Mouse (Mus musculus) cerebellum, postnatal 10 days (tissue): ENCODE measurements at regions not wholly inside any gene's neighbourhood (a gene's known extent, or its start where the extent isn't known, plus 50 kb on each side); places are given as distances from the start of the nearest gene placed in this dataset.

ENCODE experiments used
- DNase-seq, 2 experiments: peaks; one replicate each; pipeline ENCODE4 v3.0.0; 2021; ENCODE audit warnings: mixed read lengths in 2 of 2

GRCm38 (mm10) chr17:47983286-47983685 lies 54.8 kb downstream of the 1700122O11Rik start:
- no peak for DNase-seq

GRCm38 (mm10) chr17:47981556-47982027 lies 56.5 kb downstream of the 1700122O11Rik start:
- no peak for DNase-seq

- peak; percentile 38 to 55 for DNase-seq
These were observed 54.8 kb upstream of the Foxp4 start for GRCm38 (mm10) chr17:47979266-47979665.

- DNase-seq: peak; percentile 10 to 17
These were observed 54.1 kb upstream of the Foxp4 start for GRCm38 (mm10) chr17:47978404-47979030.

DNA sequence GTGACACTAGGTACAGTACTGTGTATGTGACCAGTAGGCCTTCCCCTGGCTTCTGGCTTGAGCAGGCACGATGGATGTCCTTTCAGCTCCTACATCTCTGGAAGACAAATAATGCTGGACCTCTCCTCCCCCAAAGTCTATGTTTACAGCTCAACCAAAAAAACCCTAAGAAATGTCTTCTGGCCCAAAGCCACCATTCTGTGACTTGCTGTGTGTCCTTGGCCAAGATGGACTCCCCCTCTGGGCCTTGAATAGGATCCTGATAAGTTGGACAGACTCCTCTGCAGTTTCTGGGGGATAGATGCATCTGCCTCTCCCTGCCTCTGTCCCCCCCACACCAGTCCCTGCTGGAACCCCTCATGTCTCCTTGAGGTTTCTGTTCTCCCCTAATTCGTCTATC lies 53.6 kb upstream of the Foxp4 start:
- DNase-seq: no peak

DNA sequence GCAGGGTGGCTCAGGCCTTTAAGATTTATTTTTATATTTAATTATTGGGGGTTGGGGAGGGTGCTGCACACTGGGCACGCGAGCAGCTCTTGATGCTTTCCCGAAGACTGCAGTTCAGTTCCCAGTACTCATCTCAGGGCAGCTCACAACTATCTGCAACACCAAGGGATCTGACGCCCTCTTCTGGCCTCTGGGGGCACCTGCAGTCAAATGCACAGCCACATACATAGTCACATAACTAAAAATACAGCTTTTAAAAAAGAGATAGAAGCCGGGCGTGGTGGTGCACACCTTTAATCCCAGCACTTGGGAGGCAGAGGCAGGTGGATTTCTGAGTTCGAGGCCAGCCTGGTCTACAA lies 52.5 kb upstream of the Foxp4 start:
- peak in 1 of 2 experiments; percentile 20 for DNase-seq

DNA sequence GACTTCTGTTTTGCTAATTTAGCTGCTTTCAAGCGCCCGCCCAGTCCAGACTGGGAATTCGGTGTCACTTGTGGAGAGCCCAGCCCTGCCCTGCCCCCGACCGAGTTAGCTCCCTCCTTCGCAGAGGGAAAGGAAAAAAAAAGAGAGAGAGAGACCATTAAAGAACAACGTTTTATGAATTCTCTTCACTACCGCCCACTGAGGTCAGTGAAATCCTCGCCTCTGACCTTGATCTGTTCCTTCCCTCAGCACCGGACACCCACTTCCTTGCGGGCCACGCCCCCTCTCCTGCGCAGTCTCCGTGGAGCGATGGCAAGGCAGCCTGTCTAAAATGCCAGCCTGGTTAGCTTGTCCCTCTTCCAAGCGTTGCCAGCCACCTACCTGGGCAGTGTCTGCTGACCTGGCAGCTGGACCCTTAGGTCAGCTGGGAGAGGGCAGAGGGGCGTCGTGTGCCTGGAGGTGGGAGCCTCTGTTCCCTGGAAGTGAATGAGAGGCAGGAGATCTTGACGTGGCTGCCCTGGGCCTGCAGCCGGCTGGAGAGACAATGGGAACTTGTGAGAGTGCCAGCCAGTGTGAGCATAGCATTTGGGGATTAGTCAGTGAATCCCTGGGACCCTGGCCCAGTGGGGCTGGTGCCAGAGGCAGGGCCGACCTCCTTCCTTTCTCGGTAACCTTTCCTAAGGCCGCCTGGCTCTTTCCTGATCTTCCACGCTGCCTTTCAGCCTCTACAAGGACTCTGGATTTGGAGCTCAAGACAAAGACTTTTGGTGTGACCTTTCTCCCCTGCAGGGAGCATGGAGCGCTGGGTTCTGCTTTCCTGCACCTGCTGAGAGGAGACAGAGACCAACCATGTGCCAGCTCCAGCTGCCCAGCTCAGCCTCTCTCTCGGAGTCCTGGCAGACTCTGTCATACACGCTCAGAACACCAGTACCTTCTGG lies 51.9 kb upstream of the Foxp4 start:
- peak; percentile 85 to 89 for DNase-seq

DNA sequence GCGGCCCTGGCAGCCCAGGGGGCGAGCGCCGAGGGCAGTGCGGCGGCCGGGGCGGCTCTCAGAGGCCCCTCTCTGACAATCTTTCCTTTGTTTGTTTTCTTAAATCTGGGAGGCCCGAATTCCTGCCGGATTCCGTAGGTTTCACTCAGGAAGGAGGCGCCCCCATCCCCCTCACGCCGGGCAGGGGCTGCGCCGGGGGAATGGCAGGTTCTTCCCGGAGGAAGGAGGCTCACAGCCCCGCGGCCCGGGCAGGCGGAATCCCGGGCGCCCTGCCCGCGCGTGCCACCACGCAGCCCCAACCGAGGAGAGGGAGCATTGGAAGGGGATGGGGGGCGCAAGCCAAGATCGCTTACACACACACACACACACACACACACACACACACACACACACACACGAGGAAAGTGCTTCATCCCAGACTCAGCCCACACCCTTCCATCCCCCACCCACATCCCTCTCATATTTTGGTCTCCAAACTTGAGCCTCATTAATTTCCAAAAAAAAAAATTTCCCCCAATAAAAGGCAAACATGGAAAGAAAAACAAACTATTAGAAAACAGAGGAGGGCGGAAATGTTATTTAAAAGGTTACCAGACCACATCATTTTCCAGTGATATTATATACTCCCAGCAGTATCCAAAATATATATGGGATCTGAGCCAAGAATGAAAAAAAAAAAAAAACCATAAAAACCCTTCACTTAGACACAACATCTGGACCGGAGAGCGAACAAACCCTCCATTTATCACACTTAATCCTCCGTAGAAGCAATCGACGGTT lies 51.0 kb upstream of the Foxp4 start:
- DNase-seq: peak; percentile 48 to 60

DNA sequence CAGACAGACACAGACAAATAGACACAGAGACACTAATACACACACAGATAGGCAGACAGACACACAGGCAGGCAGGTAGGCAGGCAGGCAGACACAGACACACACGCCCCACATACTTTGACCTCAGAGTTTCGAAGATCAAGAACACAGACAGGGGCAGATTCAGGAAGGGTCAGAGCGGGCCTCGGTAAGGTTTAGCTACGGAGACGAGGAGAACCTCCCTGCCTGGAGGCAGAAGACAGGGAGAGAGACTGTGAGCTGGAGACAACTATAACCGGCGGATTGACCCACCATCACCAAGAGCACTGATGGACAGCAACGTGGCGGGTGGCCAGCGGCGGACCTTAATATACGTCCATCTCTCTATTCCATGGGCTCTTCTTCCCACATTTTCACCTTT lies 50.1 kb upstream of the Foxp4 start:
- peak; percentile 32 to 42 for DNase-seq
